ENCODE assay signal across 25 mouse cellular contexts in genomic region chr13:82439294-82439693, GRCm38 (mm10).
"Had no signal": no experiment of that assay in that cellular context is flagged by ENCODE, and none has a peak within 500 bp of the region (broad histone marks: within the 10 kb centered on the region; RNA-seq: fewer than 3 reads in every experiment).

No protein-coding gene starts in this region.

- H3K27ac ChIP-seq: forebrain, embryonic 15.5 days; heart, adult 2 months; heart, embryonic 15.5 days; hindbrain, embryonic 13.5 days; hindbrain, embryonic 15.5 days; hindbrain, postnatal 0 days; kidney, embryonic 15.5 days; kidney, postnatal 0 days; limb, embryonic 13.5 days; limb, embryonic 15.5 days; liver, embryonic 12.5 days; liver, embryonic 14.5 days had no signal

- H3K9ac ChIP-seq: forebrain, embryonic 15.5 days; forebrain, postnatal 0 days; heart, embryonic 15.5 days; hindbrain, embryonic 13.5 days; hindbrain, embryonic 15.5 days; kidney, embryonic 15.5 days; limb, embryonic 13.5 days; limb, embryonic 15.5 days; liver, embryonic 12.5 days; liver, embryonic 14.5 days had no signal

- H3K4me3 ChIP-seq: forebrain, embryonic 15.5 days; heart, adult 2 months; heart, embryonic 15.5 days; hindbrain, embryonic 13.5 days; hindbrain, embryonic 15.5 days; kidney, embryonic 15.5 days; limb, embryonic 13.5 days; limb, embryonic 15.5 days; liver, embryonic 12.5 days had no signal

- ATAC-seq: forebrain, embryonic 15.5 days; forebrain, postnatal 0 days; hindbrain, postnatal 0 days; intestine, embryonic 16.5 days; liver, embryonic 12.5 days had no signal

- H3K4me1 ChIP-seq: forebrain, embryonic 15.5 days; heart, embryonic 15.5 days; hindbrain, embryonic 13.5 days; hindbrain, embryonic 15.5 days; kidney, embryonic 15.5 days; limb, embryonic 13.5 days; limb, embryonic 15.5 days; liver, embryonic 12.5 days had no signal

- H3K4me2 ChIP-seq: forebrain, embryonic 15.5 days; heart, embryonic 15.5 days; hindbrain, embryonic 13.5 days; hindbrain, embryonic 15.5 days; kidney, embryonic 15.5 days; limb, embryonic 13.5 days; limb, embryonic 15.5 days; liver, embryonic 12.5 days had no signal

- DNase-seq: forebrain, postnatal 0 days; gastrocnemius, postnatal 14 days; gastrocnemius, postnatal 36 days; kidney, adult 11 months; kidney, adult 2 months; kidney, adult 9 months; kidney, postnatal 14 days; kidney, postnatal 36 days; layer of hippocampus, adult 9-11 months; layer of hippocampus, postnatal 36 days; left cerebral cortex, postnatal 4 days; lung, adult 18-20 months had no signal

- H3K36me3 ChIP-seq: forebrain, embryonic 15.5 days; heart, embryonic 15.5 days; hindbrain, embryonic 13.5 days; hindbrain, embryonic 15.5 days; kidney, embryonic 15.5 days; limb, embryonic 13.5 days; limb, embryonic 15.5 days; liver, embryonic 12.5 days had no signal

- H3K9me3 ChIP-seq: forebrain, embryonic 15.5 days; heart, embryonic 15.5 days; hindbrain, embryonic 13.5 days; hindbrain, embryonic 15.5 days; kidney, embryonic 15.5 days; limb, embryonic 13.5 days; limb, embryonic 15.5 days; liver, embryonic 12.5 days had no signal

- H3K27me3 ChIP-seq: forebrain, embryonic 15.5 days; heart, embryonic 15.5 days; hindbrain, embryonic 13.5 days; hindbrain, embryonic 15.5 days; kidney, embryonic 15.5 days; limb, embryonic 13.5 days; limb, embryonic 15.5 days; liver, embryonic 12.5 days had no signal
